Mouse (Mus musculus) midbrain, embryonic 11.5 days (tissue): ENCODE data around the gene Klhl11. TPM values are rescaled to one million over a fixed set of nuclear protein-coding genes. Genes with fewer than 3 reads are reported as not detected.

Source experiments
- ATAC-seq: fragments of 200-750 bp; cut with Nextera tagmentation; 2 replicates; pipeline ENCODE4 v1.8.0; 2017; ENCODE audit warnings: moderate TSS enrichment, moderate library complexity; ENCODE audit not compliant: low FRiP score
- DNase-seq: peaks from one replicate; pipeline ENCODE4 v3.0.0; 2015; ENCODE audit warnings: low spot score; ENCODE audit errors: missing footprints
- H3K27ac ChIP-seq: fragments of 300-500 bp; sonication (generic); 2 replicates; pipeline ENCODE4 v1.5.1; 2014; ENCODE audit warnings: low read depth, low read length
- H3K27me3 ChIP-seq: fragments of 300-500 bp; sonication (generic); 2 replicates; pipeline ENCODE4 v1.6.1; 2014; ENCODE audit warnings: mild to moderate bottlenecking, low read length, moderate library complexity, mixed read lengths; ENCODE audit not compliant: control insufficient read depth, insufficient read depth
- H3K36me3 ChIP-seq: fragments of 300-500 bp; sonication (generic); 2 replicates; pipeline ENCODE4 v1.6.1; 2014; ENCODE audit warnings: mild to moderate bottlenecking, low read length, moderate library complexity, mixed read lengths; ENCODE audit not compliant: control insufficient read depth, insufficient read depth
- H3K4me1 ChIP-seq: fragments of 300-500 bp; sonication (generic); 2 replicates; pipeline ENCODE4 v1.6.1; 2014; ENCODE audit warnings: low read length; ENCODE audit not compliant: control insufficient read depth, insufficient read depth
- H3K4me2 ChIP-seq: fragments of 300-500 bp; sonication (generic); 2 replicates; pipeline ENCODE4 v1.6.1; 2014; ENCODE audit warnings: mild to moderate bottlenecking, moderate library complexity
- H3K4me3 ChIP-seq: fragments of 300-500 bp; sonication (generic); 2 replicates; pipeline ENCODE4 v1.5.1; 2014; ENCODE audit warnings: low read depth, low read length
- H3K9ac ChIP-seq: fragments of 300-500 bp; sonication (generic); 2 replicates; pipeline ENCODE4 v1.6.1; 2014; ENCODE audit warnings: low read length
- H3K9me3 ChIP-seq: fragments of 300-500 bp; sonication (generic); 2 replicates; pipeline ENCODE4 v1.6.1; 2016; ENCODE audit warnings: low read length; ENCODE audit not compliant: control insufficient read depth
- WGBS: fragments of 180-500 bp; shearing (Covaris S2); extraction: QIAGEN DNeasy Blood & Tissue Kit; methylation state at CpG from one replicate; pipeline ENCODE4 v1.1.7; 2014; 5-methylcytosine and 5-hydroxymethylcytosine counted together
- polyA plus RNA-seq: library from polyadenylated mRNA; unstranded; fragments of >200 nt; fragmentation: Nextera tagmentation; extraction: Ambion mirVana; gene quantifications from 2 replicates; pipeline ENCODE4 v1.2.1, GENCODE M21; 2014

The Klhl11 gene
- polyA plus RNA-seq, 1 experiment from 2014 or later = 14.0 TPM

DNA sequence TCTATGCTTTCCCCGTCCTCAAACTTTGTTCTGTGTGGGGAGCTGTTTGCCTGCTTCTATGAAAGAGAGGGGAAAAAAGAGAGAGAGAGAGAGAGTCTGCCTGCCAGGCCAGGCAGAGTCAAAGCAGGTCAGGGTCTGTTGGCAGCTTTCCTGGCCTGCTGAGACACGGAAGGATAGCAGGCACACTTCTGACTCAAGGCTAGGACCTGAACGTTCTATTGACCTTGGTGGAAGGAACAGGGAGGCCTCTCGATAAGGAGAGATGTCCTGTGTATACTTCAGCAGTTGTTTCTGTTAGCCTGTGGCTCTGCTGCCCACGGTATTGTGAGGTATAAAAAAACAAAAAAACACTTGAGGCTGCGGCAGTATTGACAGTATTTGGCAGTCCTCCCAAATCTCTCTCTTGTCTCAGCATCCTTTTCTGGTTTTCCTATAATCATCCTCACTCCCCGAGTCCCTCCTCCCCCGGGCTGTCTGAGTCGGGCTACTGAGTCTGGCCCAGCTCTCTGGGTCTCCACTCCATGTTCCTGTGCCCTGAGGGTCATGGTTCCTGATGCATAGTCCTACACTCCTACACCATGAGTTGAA lies 43.8 kb downstream of the Klhl11 start:
- Histone ChIP-seq H3K27me3 (no peaks in the 10 kb centered on the region), H3K4me2 (no peak overlapping the region), H3K4me3 (no peak overlapping the region), H3K9me3 (no peaks in the 10 kb centered on the region), H3K9ac (no peak overlapping the region), H3K36me3 (no peaks in the 10 kb centered on the region), H3K4me1 (no peaks in the 10 kb centered on the region), H3K27ac (no peak overlapping the region)
- no peak for DNase-seq
- ATAC-seq = no peak
- WGBS = 88% methylated on average over 9 of the region's 9 CpGs

DNA sequence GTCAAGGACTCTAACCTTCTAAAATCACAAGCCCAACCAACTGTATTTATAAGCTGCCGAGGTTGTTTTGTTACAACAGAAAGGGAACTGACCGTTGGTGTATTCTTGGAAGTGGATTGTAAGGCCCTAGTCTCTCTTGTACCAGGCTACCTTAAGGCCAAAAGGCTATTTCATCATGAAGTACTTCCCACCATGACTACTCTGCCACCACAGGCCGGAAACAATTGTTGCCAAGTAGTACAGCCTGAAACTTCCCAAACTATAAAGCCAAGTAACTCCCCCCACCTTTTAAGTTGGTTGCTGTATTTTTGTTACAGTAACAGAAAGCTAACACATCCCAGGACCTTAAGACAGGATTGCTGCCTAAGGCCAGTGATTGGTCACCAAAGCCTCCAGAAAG lies 45.7 kb downstream of the Klhl11 start:
- no peak for ATAC-seq
- WGBS = 86% methylated on average over 3 of the region's 3 CpGs
- H3K4me1 ChIP-seq = no peaks in the 10 kb centered on the region

DNA sequence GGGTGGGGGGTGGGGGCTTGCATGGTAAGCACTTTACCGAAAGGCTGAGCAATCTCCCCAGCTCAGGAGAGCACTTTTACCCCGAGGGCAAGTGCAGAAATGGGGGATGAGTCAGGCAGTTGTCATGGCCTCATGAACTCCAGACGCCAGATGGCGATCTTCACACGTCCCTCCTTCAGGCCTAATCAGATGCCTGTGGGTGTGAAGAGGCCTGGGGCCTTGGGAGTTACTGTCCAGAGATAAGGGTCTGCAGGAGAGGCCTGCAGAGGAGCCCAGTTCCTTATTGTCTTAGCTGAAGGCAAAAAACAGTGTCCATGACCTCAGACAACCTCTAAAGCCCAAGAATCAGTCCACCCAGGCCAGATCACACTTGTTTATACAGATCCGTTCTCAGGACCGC lies 46.7 kb downstream of the Klhl11 start:
- WGBS = 36% methylated on average over 7 of the region's 7 CpGs
- ATAC-seq (no peak), DNase-seq (peak; percentile 89)
- no peak overlapping the region for H3K4me2 ChIP-seq
- H3K36me3 ChIP-seq = no peaks in the 10 kb centered on the region
- no peak overlapping the region for H3K4me3 ChIP-seq
- H3K27me3 ChIP-seq = no peaks in the 10 kb centered on the region
- no peak overlapping the region for H3K9ac ChIP-seq
- H3K27ac ChIP-seq = no peak overlapping the region
- H3K4me1 ChIP-seq = no peaks in the 10 kb centered on the region
- H3K9me3 ChIP-seq = no peaks in the 10 kb centered on the region

More for the DNA sequence above, 45.7 kb downstream of the Klhl11 start:
- H3K4me3 ChIP-seq = no peak overlapping the region
- no peaks in the 10 kb centered on the region for H3K9me3 ChIP-seq
- H3K9ac ChIP-seq = no peak overlapping the region
- no peak for DNase-seq
- H3K36me3 ChIP-seq = no peaks in the 10 kb centered on the region
- H3K27ac ChIP-seq = no peak overlapping the region
- no peak overlapping the region for H3K4me2 ChIP-seq
- no peaks in the 10 kb centered on the region for H3K27me3 ChIP-seq

DNA sequence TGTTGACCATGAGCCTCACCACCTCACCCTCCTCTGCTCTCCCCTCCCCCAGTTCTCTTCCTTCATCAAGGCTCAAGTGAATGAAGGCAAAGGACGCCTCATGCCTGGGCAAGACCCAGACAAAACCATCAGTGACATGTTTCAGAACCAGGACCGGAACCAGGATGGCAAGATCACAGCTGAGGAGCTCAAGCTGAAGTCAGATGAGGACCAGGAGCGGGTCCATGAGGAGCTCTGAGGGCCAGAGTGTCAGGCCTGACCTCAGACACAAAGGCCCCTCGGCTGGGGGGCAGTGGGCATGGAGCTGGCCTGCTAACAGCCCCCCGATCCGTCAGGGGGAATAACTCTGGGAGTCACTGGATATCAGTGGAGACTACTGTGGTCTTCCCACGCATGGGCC lies 48.7 kb downstream of the Klhl11 start:
- Histone ChIP-seq H3K27ac (no peak overlapping the region), H3K9ac (no peak overlapping the region), H3K9me3 (no peaks in the 10 kb centered on the region), H3K27me3 (no peaks in the 10 kb centered on the region), H3K4me1 (no peaks in the 10 kb centered on the region), H3K4me2 (no peak overlapping the region), H3K4me3 (no peak overlapping the region), H3K36me3 (no peaks in the 10 kb centered on the region)
- 91% methylated on average over 7 of the region's 7 CpGs for WGBS
- DNase-seq = no peak
- ATAC-seq = no peak

DNA sequence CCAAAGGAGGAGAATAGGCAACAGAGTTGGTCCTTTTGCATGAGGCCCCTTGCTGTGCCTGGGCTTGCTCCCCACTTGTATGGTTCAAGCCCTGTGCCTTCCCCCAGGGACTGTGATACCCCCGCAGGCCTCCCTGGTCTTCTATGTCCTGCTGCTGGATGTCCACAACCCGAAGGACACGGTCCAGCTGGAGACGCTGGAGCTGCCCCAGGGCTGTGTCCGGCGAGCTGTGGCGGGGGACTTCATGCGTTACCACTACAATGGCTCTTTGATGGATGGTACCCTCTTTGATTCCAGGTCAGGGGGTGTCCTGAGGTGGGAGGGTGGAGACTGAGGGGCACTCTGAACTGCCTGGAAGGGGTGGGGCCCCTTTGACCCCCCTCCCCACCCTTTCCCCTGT lies 51.0 kb downstream of the Klhl11 start:
- no peaks in the 10 kb centered on the region; the same call in 1 of the 2 replicates for H3K27me3 ChIP-seq
- ATAC-seq (no peak), DNase-seq (no peak)
- H3K9ac ChIP-seq = no peak overlapping the region
- H3K27ac ChIP-seq = no peak overlapping the region
- H3K9me3 ChIP-seq = no peaks in the 10 kb centered on the region
- H3K36me3 ChIP-seq = no peaks in the 10 kb centered on the region
- no peak overlapping the region for H3K4me3 ChIP-seq
- WGBS = 47% methylated on average over 8 of the region's 8 CpGs
- H3K4me2 ChIP-seq = no peak overlapping the region
- H3K4me1 ChIP-seq = no peaks in the 10 kb centered on the region

DNA sequence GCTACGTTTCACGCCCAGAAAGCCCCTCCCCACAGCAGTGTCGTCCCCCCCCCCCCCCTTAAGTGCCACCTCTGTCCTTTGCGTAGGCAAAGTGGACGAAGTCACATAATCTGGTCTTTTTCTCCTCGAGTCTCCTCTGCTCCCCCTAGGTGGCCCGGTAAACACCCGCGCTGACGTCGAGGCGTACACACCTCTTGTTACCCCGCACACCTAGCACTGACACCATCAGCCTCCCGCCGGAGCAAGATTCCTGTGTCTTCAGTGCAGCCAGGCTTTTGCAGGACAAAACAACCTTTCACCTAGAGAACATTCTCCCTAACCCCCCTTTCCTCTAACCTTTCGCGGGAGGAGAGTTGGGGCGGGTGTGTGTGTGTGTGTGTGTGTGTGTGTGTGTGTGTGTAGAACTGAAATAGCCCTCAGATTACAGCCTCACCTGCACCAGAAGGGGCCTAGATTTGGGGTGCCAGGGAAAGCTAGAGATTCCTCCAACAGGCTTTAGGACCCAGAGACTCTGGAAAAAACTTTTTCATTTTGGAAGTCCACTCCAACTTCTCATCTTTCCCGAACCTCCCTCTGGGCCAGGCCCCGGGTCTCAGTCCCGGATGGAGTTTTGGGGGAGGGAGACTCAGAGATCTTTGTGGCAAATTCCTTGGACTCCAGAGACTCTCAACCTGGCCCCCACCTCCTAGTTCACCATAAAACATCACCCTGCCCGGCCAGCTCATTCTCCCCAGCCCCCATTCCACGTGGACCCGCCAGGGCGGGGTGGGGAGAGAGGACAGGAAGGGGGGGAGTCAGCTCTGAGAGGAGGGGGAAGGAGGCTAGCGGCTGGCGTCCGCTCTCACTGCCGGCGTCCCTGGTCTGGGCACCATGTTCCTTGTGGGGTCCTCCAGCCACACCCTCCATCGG lies 57.4 kb downstream of the Klhl11 start, which contains the start of gene Fkbp10:
Fkbp10 (plus strand) TSS at position 784 of the 909 bp plus-strand sequence.
- Histone ChIP-seq H3K27me3 (peaks cover 19% of the 10 kb centered on the region), H3K36me3 (no peaks in the 10 kb centered on the region), H3K4me1 (peaks cover 6% of the 10 kb centered on the region), H3K9me3 (no peaks in the 10 kb centered on the region), H3K4me3 (peak within 1 kb of the TSS; percentile 64), H3K4me2 (peak within 1 kb of the TSS; percentile 65), H3K9ac (peak within 1 kb of the TSS; percentile 74), H3K27ac (no peak within 1 kb of the TSS)
- WGBS = under 1% methylated on average over 30 of the region's 31 CpGs
- peak; percentile 94 for DNase-seq
- ATAC-seq = peak; percentile 67

DNA sequence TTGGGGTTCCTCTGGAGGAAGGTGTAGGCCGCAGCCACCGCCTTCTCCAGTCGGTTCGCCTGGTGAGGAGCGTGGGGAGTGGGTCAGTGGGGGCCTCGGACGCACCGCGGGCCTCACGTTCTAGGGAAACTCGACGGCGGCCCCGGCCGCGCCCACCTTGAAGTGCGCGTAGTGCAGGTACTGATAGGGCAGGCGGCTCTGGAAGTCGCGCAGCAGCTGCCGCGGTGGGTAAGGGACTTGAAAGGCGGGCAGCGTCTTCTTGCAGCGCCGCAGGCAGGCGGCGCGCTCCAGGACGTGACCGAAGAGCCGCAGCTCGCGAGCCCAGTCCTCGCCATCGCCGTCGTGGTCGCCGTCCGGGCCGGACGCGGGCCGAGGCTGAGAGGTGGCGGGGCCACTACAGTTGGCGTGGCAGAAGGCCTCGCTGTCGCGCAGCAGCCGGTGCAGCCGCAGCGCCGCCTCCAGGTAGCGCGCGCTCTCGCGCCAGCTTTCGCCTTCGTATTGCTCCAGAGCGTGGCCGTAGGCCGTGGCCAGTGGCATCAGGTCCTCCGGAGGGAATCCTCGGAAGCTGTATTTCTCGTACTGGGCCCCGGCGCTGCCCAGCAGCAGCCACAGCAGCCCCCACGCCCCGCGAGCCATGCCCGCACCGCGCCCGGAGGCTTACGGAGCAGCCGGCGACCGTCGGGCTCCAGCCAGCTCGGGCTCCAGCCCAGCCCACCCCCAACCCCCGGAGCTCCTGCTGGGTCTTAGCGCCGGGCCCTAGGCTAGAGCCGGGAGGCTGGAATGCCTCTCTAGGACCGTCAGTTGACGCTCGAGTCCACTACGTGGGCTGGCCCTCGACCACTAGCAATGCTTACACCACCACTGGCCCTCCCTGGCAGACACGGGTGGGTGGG lies 58.3 kb downstream of the Klhl11 start, which contains the start of gene P3h4:
P3h4 (minus strand) TSS at position 816 of the 893 bp plus-strand sequence.
- Histone ChIP-seq H3K9ac (peak within 1 kb of the TSS; percentile 74), H3K27me3 (peaks cover 19% of the 10 kb centered on the region), H3K9me3 (no peaks in the 10 kb centered on the region), H3K36me3 (no peaks in the 10 kb centered on the region), H3K4me3 (peak within 1 kb of the TSS; percentile 64), H3K4me2 (peak within 1 kb of the TSS; percentile 65), H3K27ac (no peak within 1 kb of the TSS), H3K4me1 (peaks cover 6% of the 10 kb centered on the region)
- WGBS = 2% methylated on average over 93 of the region's 93 CpGs
- DNase-seq = peak; percentile 99
- ATAC-seq = peak; percentile 93

DNA sequence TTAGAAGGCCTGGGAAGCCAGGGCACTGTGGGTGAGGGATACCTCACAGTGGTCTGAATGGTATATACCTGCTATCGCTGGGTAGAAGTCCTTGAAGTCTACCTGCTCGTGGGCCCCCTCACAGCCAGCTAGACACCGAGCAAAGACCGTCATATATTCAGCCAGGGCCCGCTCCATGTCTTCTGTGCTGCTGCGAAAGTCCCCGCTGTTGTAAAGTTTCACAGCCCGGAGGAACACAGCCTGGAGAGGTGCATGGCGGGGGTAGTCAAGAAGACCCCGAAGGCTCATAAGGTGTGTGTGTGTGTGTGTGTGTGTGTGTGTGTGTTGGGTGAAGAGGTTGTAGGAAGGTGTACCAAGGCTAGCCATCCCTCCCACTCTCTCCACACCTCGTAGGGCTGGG lies 59.0 kb downstream of the Klhl11 start:
- ATAC-seq (no peak), DNase-seq (peak; percentile 87)
- Histone ChIP-seq H3K4me2 (peak overlapping the region; percentile 65), H3K4me3 (peak overlapping the region; percentile 64), H3K36me3 (no peaks in the 10 kb centered on the region), H3K9me3 (no peaks in the 10 kb centered on the region), H3K27me3 (peaks cover 19% of the 10 kb centered on the region), H3K4me1 (peaks cover 6% of the 10 kb centered on the region), H3K9ac (peak overlapping the region; percentile 74), H3K27ac (no peak overlapping the region)
- whole genome bisulfite sequencing = 79% methylated on average over 11 of the region's 11 CpGs
